Mouse (Mus musculus) telencephalon, adult 2 months (tissue): Measurements from ENCODE around the gene Notch2.

Experiments
- DNase-seq: peaks from one replicate; pipeline ENCODE4 v3.0.0-alpha.2; 2011; ENCODE audit warnings: low read depth, low spot score

Notch2 gene

DNA sequence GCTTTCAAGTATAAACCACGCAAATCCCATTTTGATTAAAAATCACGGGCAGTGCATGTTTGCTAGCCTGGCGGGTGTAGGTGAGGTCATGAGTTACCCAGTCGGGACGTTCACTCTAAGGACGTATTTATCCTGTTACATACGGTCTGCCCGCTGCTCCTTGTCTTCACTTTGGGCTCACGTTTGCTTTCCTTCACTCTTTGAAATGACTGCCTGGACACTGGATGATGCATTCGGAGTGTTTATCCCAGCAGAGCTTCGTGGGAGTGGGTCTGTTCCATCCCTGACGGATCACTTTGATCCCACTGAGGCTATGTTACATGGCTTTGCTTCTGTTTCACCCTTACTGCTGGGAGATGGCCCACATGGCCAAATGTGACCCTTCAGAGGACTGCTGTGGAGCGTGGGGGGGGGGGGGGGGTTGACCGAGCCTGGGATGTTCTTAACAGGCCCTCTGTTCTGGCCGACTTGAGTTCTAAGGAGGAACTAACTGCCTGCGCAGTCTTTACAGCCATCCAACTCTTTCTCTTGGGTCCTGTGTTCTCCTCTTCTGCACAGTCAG lies 38.2 kb downstream of the Notch2 start:
- no peak for DNase-seq

DNA sequence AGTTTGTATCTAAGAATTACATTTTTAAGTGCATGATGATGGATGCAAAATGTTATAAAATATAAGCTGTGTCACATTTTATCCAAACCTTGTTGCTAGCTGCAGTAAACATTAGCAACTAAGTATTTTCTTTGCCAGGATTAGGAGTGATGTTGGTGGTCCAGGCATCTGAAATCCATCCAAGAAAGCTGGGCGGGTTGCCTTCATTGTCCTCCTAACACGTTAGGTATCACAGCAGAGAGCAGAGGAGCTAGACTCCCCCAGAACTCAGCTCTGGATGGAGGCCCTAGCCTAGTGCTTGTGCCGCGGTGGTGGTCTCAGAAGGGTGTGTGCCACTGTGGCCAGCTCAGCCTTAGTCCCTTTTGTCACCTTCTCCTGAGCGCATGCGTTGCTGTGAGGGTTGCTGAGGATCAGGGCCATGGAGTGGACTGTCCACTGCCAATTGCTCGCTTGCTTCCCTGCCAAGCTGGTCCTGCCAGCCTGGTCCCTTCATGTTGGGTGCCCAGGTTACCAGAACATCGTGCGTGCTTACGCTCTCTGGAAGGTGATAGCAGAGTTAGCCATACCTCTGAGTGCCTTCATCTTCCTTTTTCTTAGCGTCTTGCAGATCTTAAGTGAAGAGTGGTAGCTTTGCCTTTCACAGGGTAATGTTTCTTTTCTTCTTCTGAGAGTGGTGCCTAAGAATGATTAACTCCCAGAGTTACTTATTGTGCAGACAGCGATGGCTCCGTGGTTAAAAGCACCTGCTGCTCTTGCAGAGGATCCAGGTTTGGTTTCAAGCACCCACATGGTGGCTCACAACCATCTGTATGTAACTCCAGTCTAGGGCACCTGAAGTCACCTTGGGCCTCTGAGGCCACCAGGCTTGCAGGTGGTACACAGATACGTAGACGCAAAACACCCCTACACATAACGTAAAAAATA lies 39.4 kb downstream of the Notch2 start:
- no peak for DNase-seq

DNA sequence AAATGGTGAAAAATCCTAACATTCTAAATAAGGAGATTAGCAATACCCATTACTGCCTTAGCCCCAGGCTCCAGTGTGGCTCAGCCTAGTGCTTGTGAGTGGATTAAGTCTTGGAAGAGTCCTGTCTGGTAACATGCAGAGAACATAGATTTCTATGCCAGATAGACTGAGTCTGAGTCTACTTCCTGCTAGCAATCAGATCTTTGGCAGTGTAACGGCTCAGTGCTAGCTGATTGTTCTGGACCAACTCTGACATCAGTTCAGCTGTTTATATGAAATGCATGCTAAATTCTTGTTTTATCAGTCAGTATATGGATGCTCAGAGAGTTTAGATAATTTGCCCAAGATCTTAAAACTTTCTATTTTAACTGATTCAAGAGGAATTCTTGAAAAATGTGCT lies 40.5 kb downstream of the Notch2 start:
- no peak for DNase-seq

DNA sequence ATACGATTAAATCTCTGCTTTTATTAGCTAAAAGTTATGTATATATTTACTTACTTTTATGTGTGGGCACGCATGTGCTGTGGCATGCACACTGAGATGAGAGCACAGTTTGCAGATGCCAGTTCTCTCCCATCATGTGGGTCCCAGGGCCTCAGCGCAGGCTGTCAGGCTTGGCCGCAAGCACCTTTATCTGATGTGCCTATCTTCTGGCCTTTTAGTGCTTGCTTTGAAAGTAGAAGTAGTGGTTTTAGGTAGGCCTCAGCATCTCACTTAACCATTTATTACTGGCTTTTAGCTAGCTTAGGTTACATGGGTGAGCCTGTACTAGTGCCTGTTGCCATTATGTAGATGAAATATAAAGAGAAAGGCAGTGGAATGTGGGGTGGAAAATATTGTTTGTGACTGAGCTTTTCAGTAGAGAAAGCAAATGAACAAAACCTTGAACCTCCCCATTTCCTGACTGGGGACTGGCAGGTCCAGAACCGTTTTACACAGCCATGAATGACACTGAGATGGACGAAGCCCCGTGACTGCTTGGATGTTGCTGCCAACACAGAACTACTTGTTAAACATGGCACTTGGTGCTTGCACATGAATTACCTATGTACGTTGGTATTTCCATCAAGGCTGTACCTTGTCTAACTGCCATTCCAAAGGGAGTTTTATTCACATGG lies 41.1 kb downstream of the Notch2 start:
- no peak for DNase-seq

DNA sequence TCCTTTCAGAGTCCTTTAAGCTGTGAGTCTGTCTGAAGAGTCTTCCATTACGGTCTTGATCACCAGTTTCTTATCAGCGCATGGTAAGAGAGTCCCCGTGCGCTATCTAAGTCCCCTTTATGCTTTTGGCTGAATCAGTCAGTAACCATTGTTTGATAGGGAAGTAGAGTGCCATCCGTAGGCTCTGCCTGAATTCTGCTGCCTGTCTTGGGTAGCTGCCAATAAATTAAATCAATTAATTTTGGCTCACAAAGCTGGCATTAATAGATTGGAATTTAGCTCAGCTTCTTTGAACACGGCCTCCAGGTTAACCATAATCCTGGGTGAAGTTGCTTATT lies 41.6 kb downstream of the Notch2 start:
- no peak for DNase-seq

DNA sequence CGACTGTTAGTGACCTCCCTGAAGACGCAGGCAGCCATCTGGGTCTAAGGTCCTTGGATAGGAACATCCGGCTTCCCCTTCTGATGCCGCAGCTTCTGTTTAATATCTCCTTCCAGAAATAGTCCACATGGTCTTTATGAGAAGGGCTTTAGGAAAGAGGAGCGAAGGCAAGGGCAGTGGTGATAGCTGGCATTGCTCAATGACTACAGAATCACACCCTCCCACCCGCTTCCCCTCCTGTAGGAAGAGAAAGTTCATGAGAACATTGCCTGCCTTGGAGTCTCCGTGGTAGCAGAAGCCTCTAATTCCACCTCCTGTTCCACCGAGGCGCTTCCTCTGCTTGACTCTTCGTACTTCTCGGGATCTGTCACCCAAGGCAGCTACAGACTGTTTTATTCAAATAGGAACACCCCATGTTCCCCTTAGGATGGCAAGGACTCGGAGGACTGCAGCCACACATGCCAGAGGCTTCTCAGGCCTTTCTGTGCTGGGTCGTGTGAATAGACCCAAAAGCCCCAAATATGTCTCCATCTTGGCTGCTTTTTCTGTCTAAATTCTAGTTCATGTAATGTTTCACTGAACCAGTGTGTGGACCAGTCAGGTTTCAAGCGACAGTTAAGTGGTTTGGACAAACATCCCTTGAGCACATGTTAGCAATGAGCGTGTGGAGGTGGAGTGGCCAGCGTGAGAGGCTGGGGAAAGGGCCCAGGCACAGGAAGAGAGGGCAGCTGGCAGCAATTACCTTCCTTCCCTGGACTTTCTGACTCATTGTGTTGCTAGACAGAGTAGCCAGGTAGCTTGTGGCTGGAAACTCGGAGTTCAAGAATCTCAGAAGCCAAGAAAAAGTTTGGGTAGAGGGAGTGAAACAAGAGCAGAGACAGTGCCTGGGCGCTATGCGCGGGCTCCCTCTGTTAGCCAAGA lies 42.7 kb downstream of the Notch2 start:
- DNase-seq, result no peak

DNA sequence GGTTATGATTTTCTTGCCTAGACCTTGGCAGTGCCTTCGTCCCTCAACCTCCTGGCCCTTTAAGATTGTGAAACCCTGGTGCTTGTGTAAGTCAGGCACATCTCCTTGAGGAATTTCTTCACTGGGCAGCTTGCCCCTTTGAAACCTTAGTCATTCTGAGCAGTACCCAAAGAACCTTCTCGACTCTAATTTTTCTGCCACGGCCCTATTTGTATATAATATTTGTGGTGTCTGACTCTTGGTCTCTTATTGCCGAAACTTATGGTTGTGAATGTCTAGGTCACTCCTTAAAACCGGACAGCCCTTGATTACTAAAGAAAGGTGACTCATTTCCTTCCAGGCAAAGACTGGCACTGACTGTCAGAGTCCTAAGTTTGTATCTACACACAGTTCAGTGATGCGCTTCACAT lies 43.6 kb downstream of the Notch2 start:
- no peak for DNase-seq

DNA sequence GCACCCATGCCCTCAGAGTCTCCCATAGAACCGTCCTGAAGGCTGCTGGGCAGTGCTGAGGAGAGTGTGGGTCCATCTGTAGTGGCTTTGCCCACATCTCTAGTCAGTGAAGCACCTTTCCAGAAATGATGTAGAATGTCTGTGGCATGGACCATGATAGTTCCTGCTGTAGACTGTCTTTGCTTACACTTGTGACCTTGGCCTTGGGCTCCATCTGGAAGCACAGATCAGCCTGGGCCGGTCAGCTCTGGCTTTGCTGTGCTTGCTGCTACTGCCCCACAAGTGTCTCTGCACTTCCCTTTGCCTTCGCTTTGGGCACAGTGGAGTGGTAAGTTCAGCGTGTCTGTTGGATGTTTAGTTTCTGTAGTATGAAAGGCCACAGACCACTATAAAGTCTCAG lies 45.7 kb downstream of the Notch2 start:
- DNase-seq, result no peak

DNA sequence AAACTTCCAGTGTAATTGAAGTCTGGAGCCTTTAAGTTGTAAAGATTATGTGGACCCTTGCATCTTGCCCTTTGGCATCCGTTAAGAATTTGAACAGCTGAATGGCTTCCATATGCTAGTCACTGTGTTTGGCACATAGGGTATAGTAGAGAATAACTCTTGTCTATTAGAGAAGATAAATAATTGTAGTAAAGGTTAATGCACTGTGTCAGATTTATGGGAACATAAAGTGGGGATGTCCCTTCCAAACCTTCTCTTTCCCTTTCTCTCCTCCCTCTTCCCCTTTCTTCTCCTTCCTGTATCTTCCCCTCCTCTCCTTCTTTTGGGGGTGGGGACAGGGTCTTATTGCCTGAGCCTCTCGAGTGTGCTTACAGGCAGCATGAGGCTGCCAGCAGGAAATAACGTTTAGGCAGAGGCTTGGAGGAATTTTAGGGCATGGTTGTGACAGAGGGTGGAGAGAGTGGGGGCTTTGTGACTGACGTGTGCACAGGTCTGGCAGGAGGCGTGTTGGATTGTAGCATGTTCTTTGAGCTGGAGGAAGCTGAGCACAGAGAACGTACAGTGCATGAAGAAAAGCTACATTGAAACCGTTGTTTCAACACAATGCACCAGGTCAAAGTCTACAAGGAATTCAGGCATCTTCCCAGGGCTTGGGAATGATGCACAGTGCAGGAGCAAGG lies 47.8 kb downstream of the Notch2 start:
- no peak for DNase-seq

DNA sequence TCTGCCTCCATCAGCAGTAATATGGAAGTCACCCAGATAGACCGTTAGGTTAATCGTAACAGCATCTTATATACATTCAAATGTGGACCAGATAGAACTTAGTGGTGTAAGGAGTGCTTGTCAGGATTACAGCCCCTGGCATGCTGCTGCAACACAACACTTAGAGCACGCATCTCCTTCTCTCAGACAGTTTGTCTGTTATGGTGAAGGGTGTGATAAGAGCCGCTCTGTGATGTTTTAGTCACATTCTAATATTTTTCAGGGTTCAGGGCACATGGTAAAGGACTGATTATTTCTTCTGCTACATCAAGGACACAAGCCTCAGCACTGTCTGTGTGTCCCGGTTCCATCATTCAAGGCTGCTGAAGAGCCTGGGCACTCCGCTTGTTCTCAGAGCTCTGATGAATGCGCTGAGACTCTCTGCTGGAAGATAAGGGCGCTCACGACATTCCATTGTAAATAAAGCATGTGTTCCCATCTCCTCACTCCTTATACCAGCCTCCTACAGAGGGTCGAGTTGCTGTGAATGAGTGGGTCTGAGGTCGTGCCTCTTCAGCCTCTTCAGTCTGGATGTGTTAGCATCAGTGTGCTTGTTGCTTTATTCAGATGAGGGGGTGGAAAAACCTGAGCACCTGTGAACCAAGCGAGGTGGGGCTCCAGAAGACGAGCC lies 48.5 kb downstream of the Notch2 start:
- no peak for DNase-seq

DNA sequence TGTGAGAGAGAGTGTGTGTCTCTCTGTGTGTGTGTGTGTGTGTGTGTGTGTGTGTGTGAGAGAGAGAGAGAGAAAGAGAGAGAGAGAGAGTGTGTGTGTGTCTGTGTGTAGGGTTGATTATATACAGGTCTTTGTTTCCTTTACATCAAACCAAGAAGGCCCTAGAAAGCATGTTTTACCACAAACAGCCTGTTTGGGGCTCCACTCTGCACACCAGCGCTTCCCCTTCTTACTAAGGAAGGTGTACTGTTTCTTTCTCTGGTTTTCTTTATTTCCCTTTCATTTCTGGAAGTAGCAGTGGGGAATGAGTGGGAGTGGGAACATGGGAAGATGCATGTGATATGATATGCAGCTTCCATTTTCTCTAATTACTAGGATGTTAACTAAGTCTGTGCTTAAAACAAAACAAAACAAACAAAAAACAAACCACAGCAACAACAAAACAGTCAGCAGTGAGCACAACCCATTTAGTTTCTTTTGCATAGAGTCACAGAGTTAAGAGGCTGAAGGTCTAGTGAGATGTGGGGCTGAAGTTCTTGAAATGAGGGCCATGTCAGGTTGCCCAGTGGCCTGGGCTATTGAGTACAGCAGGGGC lies 49.4 kb downstream of the Notch2 start:
- DNase-seq, result no peak

DNA sequence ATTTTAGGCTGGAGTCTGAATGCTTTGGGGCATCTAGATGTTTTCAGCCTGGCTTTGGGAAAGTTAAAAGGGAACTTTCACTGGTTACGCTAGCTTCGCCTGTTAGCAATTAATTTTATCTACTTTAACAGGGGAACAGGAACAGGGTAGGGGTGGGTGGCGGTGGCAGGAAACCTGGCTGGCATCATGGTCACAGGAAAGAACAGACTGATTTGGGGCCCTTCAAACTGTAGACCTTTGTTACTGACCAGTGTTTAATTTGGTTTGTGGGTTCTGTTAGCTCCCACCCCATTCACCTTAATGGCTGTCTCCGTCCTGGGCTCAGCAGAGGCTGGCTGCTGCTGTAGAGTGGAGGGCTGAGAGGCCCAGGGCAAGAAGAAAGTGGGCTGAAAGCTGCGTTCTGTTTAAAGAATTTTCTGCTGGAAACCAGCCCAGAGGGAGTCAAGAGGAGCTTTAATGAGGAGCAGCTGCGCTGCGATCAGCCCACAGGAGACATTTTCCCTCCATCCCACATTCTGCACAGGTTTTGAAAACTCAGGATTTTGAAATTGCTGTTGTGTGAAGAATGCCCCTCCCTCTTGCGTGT lies 50.0 kb downstream of the Notch2 start:
- peak; percentile 69 for DNase-seq

DNA sequence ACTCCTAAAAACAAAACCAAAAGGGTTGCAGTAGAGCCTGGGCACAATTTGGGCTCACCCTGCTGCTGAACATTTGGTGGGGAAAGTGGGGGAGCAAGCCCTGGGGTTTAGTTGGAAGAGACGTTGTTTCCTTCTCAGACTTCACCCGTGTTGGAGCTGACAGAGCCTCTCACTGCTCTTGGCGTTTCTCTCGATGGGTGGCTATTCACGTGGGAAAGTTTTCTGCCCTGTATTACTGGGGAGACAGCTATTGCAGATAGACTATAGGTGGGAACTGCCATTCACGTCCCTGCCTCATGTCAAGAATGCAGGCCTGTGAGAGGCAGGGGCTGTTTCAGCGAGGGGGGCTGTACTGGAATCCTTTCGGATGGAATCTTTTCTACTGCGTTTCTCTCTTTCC lies 50.5 kb downstream of the Notch2 start:
- DNase-seq, result no peak

DNA sequence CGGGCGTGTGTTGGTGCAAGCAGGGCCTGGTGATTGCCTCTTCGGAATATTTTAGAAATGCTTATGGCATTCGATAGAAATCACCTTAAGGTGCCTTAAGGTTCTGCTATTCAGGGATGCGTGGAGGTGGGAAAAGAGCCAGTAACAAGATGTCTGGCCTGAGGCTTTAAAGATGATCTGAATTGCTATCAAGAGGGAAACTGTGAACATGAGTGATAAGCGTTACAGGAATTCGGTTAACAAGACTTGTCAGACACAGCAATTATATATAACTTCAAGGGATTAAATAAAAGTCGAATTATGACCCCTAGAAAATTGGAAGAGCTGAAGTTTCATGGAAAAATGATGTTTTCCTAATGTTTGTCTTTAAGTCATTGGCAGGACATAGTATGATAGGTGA lies 51.7 kb downstream of the Notch2 start:
- no peak for DNase-seq

DNA sequence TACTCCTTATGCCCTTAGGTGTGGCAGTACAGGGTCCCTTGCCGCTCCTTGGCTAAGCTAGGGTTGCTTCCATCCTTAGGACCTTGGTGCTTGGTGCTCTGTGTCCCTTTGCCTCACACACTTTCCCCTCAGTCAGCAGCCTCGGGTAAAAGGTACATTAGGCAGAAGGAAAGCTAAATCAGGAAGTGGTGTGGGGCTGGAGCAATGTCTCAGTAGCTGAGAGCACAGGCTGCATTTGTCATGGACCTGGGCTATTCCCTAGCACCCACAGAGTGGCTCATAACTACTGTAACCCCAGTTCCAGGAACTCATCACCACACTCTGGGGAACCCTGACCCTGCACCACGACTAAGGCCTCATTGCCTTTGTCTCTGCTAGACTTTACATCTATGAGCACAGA lies 53.1 kb downstream of the Notch2 start:
- no peak for DNase-seq

DNA sequence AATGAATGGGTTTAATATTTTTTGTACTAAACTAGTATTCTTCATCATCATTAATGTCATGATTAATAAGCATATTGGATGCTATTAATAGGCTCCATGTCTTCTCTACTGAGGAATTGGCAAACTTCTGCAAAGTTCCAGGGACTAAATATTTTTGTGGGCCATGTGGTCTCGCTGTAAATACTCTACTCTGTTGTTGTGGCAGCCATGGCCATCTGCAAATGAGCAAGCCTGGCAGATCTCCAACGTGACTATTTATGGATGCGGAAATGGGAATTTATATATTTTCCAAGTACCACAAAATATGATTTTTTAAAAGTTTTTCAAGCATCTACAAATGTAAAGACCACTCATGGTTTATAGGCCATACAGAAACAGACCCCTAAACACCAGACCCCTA lies 54.1 kb downstream of the Notch2 start:
- DNase-seq, result no peak

DNA sequence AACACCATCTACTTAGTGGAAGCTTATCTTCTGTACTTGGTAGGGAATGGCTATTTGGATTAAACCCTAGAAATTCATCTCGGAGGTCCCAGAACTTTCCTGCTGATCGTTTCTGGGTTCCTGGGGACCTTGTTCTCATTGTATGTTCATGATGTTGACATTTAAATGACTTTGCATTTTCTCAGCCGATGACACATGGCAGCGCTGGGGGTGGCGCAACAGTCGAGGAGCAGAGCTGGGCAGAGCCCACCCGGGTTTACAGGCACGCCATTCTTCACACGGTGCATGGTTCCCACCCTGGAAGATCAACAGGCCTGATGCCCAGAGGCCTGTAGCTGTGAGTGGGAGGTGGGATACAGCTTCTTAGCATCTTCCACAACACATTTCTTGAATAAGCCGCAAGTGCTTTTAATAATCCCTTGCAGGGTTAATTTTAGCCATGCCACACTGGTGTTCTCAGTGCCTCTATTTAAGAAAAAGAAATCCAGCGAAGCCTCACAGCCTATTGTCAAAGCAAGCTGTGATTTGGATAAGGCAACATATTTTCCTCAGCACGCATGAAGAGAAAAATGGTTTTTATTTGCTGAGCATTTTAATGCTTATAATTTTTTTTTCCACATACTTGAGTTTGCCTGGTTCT lies 54.6 kb downstream of the Notch2 start:
- DNase-seq, result peak; percentile 61

DNA sequence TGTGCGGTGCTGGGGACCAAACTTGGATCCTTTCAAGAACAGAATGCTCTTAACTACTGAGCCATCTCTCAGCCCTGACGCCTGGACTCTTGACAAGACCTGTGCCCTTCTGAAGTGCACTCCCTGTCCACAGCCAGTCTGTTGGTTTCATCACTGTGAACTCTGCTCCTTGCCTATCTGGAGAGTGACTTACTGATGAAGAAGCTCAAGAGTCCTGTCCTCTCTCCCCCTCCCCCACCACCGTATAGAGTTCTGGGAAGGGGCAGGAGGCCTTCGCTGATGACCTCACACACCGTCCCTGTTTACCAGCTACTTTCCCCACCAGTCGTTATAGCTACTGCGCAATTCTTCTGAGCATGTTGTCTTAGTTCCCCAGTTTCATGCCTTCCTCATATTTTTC lies 55.8 kb downstream of the Notch2 start:
- no peak for DNase-seq

DNA sequence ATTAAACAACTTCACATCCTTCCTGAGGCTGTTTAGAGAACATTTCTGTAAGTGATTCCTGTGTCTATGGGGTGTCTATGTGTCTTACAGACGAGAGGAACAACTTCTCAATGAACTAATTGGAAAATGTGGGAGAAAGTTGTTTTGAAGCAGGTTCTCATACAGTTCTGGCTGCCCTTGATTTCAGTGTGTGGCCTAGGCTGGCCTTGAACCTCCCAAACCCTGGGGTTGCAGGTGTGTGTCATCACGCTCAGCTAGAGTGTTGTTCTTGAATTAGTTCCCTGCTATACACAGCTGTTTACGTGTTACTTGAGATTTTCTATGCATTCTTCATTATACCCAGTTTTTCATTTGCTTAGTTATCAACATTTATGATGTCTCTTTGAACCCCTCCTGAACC lies 56.5 kb downstream of the Notch2 start:
- DNase-seq, result no peak
